Mouse (Mus musculus) liver, postnatal 0 days (tissue): ENCODE data around the gene Ano5. TPM values are rescaled to one million over a fixed set of nuclear protein-coding genes. Genes with fewer than 3 reads are reported as not detected.
A peak's percentile ranks its signal among the peaks of the same experiment; 100 is the strongest.

Experiments used
- ATAC-seq: fragments of 200-750 bp; cut with Nextera tagmentation; 2 replicates; pipeline ENCODE4 v1.8.0; 2017; ENCODE audit warnings: mild to moderate bottlenecking, moderate library complexity
- DNase-seq: peaks from one replicate; pipeline ENCODE4 v3.0.0-alpha.2; 2016
- H3K27ac ChIP-seq: fragments of 300-500 bp; sonication (generic); 2 replicates; pipeline ENCODE4 v1.5.1; 2014; ENCODE audit warnings: antibody characterized with exemption, moderate library complexity, mild to moderate bottlenecking, low read depth
- H3K27me3 ChIP-seq: fragments of 300-500 bp; sonication (generic); 2 replicates; pipeline ENCODE4 v1.6.1; 2014; ENCODE audit warnings: low read length, control low read depth, mixed read lengths; ENCODE audit not compliant: insufficient read depth
- H3K36me3 ChIP-seq: fragments of 300-500 bp; sonication (generic); replicated peaks from 2 replicates; pipeline ENCODE4 v1.6.1; 2014; ENCODE audit warnings: mild to moderate bottlenecking, control low read depth, low read length, moderate library complexity, mixed read lengths; ENCODE audit not compliant: insufficient read depth
- H3K4me1 ChIP-seq: fragments of 300-500 bp; sonication (generic); 2 replicates; pipeline ENCODE4 v1.6.1; 2014; ENCODE audit warnings: antibody characterized with exemption, mild to moderate bottlenecking, control low read depth; ENCODE audit not compliant: insufficient read depth
- H3K4me2 ChIP-seq: fragments of 300-500 bp; sonication (generic); 2 replicates; pipeline ENCODE4 v1.6.1; 2014; ENCODE audit warnings: low read depth, mild to moderate bottlenecking, low read length, moderate library complexity, mixed read lengths
- H3K4me3 ChIP-seq: fragments of 300-500 bp; sonication (generic); 2 replicates; pipeline ENCODE4 v1.5.1; 2014; ENCODE audit warnings: low read depth, low read length
- H3K9ac ChIP-seq: fragments of 300-500 bp; sonication (generic); replicated peaks from 2 replicates; pipeline ENCODE4 v1.6.1; 2014; ENCODE audit warnings: mild to moderate bottlenecking, moderate library complexity
- H3K9me3 ChIP-seq: fragments of 300-500 bp; sonication (generic); 2 replicates; pipeline ENCODE4 v1.6.1; 2016; ENCODE audit warnings: mild to moderate bottlenecking, control low read depth, low read length, mixed read lengths
- CTCF ChIP-seq: sonication (generic); IDR thresholded peaks from 2 replicates; pipeline ENCODE4 v1.5.1; 2016; ENCODE audit warnings: antibody characterized with exemption, low read depth
- EP300 ChIP-seq: IDR thresholded peaks from 2 replicates; pipeline ENCODE4 v1.6.1; 2016; ENCODE audit warnings: antibody characterized with exemption, low read depth, mild to moderate bottlenecking
- WGBS: fragments of 180-500 bp; shearing (Covaris S2); extraction: QIAGEN DNeasy Blood & Tissue Kit; methylation state at CpG from one replicate; pipeline ENCODE4 v1.1.7; 2014; ENCODE audit not compliant: insufficient replicate concordance; 5-methylcytosine and 5-hydroxymethylcytosine counted together
- polyA plus RNA-seq: library from polyadenylated mRNA; unstranded; fragments of >200 nt; fragmentation: Nextera tagmentation; extraction: Ambion mirVana; gene quantifications from 2 replicates; pipeline ENCODE4 v1.2.1, GENCODE M21; 2015

Ano5 gene
- polyA plus RNA-seq, 1 experiment from 2014 or later: not detected

- no peak overlapping the region for H3K9ac ChIP-seq
- H3K4me2 ChIP-seq: no peak overlapping the region
- H3K9me3 ChIP-seq: no peaks in the 10 kb centered on the region
- H3K36me3 ChIP-seq: no peaks in the 10 kb centered on the region
- no peaks in the 10 kb centered on the region for H3K4me1 ChIP-seq
- TF ChIP-seq EP300 (no peak), CTCF (no peak)
- no peak overlapping the region for H3K27ac ChIP-seq
- H3K27me3 ChIP-seq: no peaks in the 10 kb centered on the region
- ATAC-seq (no peak), DNase-seq (no peak)
- 67% methylated on average over 4 of the region's 4 CpGs for WGBS
- H3K4me3 ChIP-seq: no peak overlapping the region
Observed at GRCm38 (mm10) chr7:51600021-51600420, 89.2 kb downstream of the Ano5 start.

GRCm38 (mm10) chr7:51603741-51604140 is 92.9 kb downstream of the Ano5 start:
- H3K9me3 ChIP-seq: no peaks in the 10 kb centered on the region
- no peak for TF ChIP-seq EP300
- no peak for TF ChIP-seq CTCF
- H3K4me1 ChIP-seq: no peaks in the 10 kb centered on the region
- 86% methylated on average over 12 of the region's 12 CpGs for WGBS
- ATAC-seq (no peak), DNase-seq (no peak)
- H3K36me3 ChIP-seq: no peaks in the 10 kb centered on the region
- H3K27me3 ChIP-seq: no peaks in the 10 kb centered on the region
- no peak overlapping the region for H3K4me2 ChIP-seq
- H3K27ac ChIP-seq: no peak overlapping the region
- no peak overlapping the region for H3K4me3 ChIP-seq
- H3K9ac ChIP-seq: no peak overlapping the region

- Histone ChIP-seq H3K4me3 (no peak overlapping the region), H3K4me2 (no peak overlapping the region), H3K4me1 (no peaks in the 10 kb centered on the region), H3K9ac (no peak overlapping the region), H3K9me3 (no peaks in the 10 kb centered on the region), H3K27me3 (no peaks in the 10 kb centered on the region), H3K27ac (no peak overlapping the region), H3K36me3 (no peaks in the 10 kb centered on the region)
- 30% methylated on average over 5 of the region's 5 CpGs for WGBS
- ATAC-seq (no peak), DNase-seq (no peak)
- TF ChIP-seq CTCF: peak; percentile 64
- no peak for TF ChIP-seq EP300
Observed at GRCm38 (mm10) chr7:51614404-51614803, 103.6 kb downstream of the Ano5 start.

GRCm38 (mm10) chr7:51617941-51618340 is 107.1 kb downstream of the Ano5 start:
- H3K4me2 ChIP-seq: no peak overlapping the region
- no peaks in the 10 kb centered on the region for H3K4me1 ChIP-seq
- H3K9ac ChIP-seq: no peak overlapping the region
- no peaks in the 10 kb centered on the region for H3K36me3 ChIP-seq
- H3K27ac ChIP-seq: no peak overlapping the region
- ATAC-seq (no peak), DNase-seq (no peak)
- H3K9me3 ChIP-seq: no peaks in the 10 kb centered on the region
- H3K4me3 ChIP-seq: no peak overlapping the region
- peak; percentile 28; the same call in 1 of the 2 replicates for TF ChIP-seq CTCF
- TF ChIP-seq EP300: no peak
- H3K27me3 ChIP-seq: peaks cover 15% of the 10 kb centered on the region

- Histone ChIP-seq H3K4me2 (no peak overlapping the region), H3K36me3 (no peaks in the 10 kb centered on the region), H3K27me3 (peaks cover 16% of the 10 kb centered on the region), H3K9ac (no peak overlapping the region), H3K27ac (no peak overlapping the region), H3K9me3 (no peaks in the 10 kb centered on the region), H3K4me1 (no peaks in the 10 kb centered on the region), H3K4me3 (no peak overlapping the region)
- no peak for TF ChIP-seq EP300
- no peak for TF ChIP-seq CTCF
- DNase-seq (no peak), ATAC-seq (no peak)
- 21% methylated on average over 2 of the region's 2 CpGs for WGBS
Observed at GRCm38 (mm10) chr7:51618412-51618811, 107.6 kb downstream of the Ano5 start.

GRCm38 (mm10) chr7:51619977-51620376 is 109.1 kb downstream of the Ano5 start:
- Histone ChIP-seq H3K9ac (no peak overlapping the region), H3K27ac (no peak overlapping the region), H3K27me3 (peaks cover 25% of the 10 kb centered on the region), H3K4me2 (no peak overlapping the region), H3K36me3 (no peaks in the 10 kb centered on the region), H3K4me1 (no peaks in the 10 kb centered on the region), H3K4me3 (no peak overlapping the region), H3K9me3 (no peaks in the 10 kb centered on the region)
- TF ChIP-seq EP300 (no peak), CTCF (no peak)
- DNase-seq: no peak
- ATAC-seq: no peak
- WGBS: 41% methylated on average over 1 of the region's 1 CpGs

GRCm38 (mm10) chr7:51621694-51622145 is 110.9 kb downstream of the Ano5 start, which contains the start of gene Slc17a6:
Slc17a6 (plus strand) TSS chr7:51622006.
- ATAC-seq (no peak), DNase-seq (peak; percentile 39)
- no peaks in the 10 kb centered on the region for H3K9me3 ChIP-seq
- H3K36me3 ChIP-seq: no peaks in the 10 kb centered on the region
- H3K4me1 ChIP-seq: no peaks in the 10 kb centered on the region
- no peak within 1 kb of the TSS for H3K9ac ChIP-seq
- 3% methylated on average over 23 of the region's 23 CpGs for WGBS
- no peak within 1 kb of the TSS for H3K4me2 ChIP-seq
- H3K27ac ChIP-seq: no peak within 1 kb of the TSS
- peaks cover 40% of the 10 kb centered on the region for H3K27me3 ChIP-seq
- no peak within 1 kb of the TSS for H3K4me3 ChIP-seq
- TF ChIP-seq EP300: no peak
- TF ChIP-seq CTCF: no peak
